Mouse (Mus musculus) spleen, adult 12 weeks (tissue): ENCODE data around the gene 4930572O03Rik.
"Not testable (repeated sequence)": the region's sequence is repeated elsewhere in the genome, so short reads cannot be mapped to it uniquely, and the experiment has no call there.

Source experiments
- DNase-seq: peaks from one replicate; pipeline ENCODE4 v3.0.0; 2022; ENCODE audit warnings: low spot score

Gene 4930572O03Rik

DNA sequence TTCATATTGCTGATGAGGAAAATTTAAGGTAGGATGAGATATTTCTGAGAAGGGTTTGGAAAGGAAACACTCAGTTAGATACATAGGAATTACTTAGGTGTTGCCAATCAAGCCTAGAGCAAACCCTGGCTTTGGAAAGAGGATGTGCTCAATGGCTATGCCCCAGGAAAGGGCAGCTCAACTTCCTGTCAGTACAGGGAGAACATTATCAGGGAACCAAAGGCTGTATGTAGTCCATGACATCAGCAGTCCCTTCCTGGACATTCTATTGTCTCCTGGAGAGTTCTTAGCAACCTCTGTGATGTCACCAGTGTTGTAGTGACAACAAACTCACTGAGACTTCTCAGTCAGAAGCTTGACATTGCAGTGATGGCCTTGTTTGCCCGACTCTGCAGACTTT, 38.1 kb downstream of the 4930572O03Rik start, which contains the start of gene Speer4d:
Speer4d (plus strand) TSS at position 301 of the 400 bp plus-strand sequence.
- DNase-seq = not testable (repeated sequence)

DNA sequence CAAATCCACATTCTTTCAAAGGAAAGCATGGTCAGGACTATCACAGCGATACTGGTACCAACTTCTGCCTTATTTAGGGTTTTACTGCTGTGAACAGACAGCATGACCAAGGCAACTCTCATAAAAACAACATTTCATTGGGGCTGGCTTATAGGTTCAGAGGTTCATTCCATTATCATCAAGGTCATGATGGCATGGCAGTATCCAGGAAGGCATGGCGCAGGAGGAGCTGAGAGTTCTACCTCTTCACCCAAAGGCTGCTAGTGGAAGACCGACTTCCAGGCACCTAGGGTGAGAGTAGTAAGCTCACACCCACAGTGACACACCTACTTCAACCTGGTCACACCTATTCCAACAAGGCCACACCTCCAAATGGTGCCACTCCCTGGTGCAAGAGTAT, 40.7 kb downstream of the 4930572O03Rik start:
- DNase-seq = not testable (repeated sequence)

DNA sequence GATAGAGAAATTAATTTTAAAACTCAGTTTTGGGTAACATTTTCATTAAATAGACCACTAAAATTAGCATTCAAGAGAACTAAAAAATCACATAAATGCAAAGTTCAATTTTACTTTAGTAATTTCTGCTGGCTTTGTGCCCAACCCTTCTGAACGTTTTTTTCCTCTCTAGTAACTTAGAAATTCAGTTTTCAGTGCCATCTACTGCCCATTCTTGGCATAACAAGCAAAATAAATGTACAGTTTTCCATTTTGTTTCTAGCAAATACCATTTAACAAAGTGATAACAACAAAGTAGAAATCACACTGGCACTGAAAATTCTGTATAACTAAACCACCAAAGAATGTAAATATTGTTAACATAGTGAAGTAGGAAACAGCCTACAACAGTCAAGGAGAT, 46.2 kb downstream of the 4930572O03Rik start:
- DNase-seq = not testable (repeated sequence)

DNA sequence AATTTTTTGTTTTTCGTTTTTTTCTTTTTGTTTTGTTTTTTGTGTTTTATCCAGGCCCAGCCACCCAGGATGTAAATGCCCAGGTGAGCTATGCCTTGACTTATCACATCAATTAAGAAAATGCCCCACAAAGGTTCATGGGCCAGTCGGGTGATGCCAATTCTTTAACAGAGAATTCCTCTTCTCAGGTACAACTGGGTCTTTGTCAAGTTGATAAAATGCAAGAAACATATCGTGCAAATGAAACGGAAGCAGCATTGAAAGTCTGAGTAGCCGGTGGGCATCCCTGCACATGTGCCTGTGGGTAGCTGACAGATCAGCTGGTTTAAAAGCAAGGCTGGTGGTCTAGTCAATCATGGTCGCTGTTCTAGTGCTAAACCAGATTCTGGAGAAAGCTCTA, 50.2 kb downstream of the 4930572O03Rik start:
- peak; percentile 42 for DNase-seq

DNA sequence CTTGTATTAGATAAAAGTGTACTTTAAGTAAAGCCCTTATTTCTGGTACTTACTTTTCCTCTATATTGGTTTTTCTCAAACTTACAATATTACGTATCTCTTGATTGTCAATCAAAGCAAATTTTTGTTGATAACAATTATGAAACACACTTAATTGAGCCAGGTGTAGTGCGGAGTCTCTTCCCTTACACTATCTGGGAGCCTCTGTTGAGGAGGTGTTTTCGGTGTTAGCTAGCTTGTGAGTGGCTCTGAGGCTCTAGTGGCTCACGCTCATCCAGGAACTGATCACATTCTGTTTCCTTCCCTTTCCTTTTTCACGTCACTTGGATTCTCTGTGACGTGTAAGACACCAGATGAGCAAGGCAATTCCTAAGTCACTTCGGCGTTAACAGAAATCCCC, 53.3 kb downstream of the 4930572O03Rik start:
- DNase-seq = not testable (repeated sequence)

DNA sequence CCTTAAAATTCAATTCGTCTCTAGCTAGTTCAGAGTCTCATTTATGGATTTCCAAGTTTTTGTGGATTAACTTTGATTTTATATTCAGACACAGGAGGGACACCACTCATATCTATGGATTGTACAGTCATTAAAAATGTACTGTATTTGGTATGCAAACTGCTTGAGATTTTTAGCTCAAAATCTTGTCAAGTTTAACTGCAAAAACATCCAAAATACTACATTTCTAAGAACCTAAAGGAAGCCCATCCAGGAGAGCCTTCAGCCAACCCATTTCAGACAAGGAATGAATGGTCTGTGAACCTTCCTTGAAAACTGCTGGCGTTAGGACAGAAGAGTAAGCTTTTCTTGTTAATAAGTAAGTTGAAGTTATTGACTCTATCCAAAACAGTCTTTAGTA, 53.9 kb downstream of the 4930572O03Rik start:
- not testable (repeated sequence) for DNase-seq

DNA sequence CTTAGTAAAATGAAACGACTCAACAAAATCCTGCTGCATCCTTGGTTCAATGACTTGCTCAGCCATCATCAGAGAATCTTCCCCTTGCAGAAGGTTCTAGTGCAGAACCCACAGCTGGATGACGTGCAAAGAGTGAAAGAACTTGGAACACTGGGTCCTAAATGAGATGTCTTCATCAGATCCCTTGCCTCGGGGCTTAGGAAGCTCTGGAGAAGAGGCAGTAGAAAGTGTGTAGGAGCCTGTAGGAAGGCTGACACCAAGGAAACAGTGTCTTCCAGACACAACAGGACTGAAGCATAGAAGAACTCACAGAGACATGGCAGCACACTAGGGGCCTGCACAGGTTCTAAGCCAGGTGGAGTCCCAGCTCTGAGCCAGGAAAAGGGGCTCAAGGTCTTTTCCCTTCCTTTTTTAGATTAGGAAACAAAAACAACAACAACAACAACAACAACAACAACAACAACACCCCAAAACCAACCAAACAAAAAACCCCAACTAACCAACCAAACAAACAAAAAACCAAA, 54.4 kb downstream of the 4930572O03Rik start:
- DNase-seq = not testable (repeated sequence)
